Mouse (Mus musculus) heart, postnatal 0 days (tissue): ENCODE results near the gene Dennd2a. TPM values are rescaled to one million over a fixed set of nuclear protein-coding genes. Genes with fewer than 3 reads are reported as not detected.

Source experiments
- ATAC-seq: fragments of 200-750 bp; cut with Nextera tagmentation; 2 replicates; pipeline ENCODE4 v1.8.0; 2017; ENCODE audit warnings: low read depth, moderate number of reproducible peaks, moderate library complexity; ENCODE audit not compliant: insufficient read depth
- DNase-seq: peaks from one replicate; pipeline ENCODE4 v3.0.0-alpha.2; 2016; ENCODE audit warnings: low spot score
- H3K27ac ChIP-seq: fragments of 300-500 bp; sonication (generic); 2 replicates; pipeline ENCODE4 v1.5.1; 2014; ENCODE audit warnings: low read depth, mild to moderate bottlenecking
- H3K27me3 ChIP-seq: fragments of 300-500 bp; sonication (generic); 2 replicates; pipeline ENCODE4 v1.6.1; 2014; ENCODE audit warnings: low read length, mixed read lengths; ENCODE audit not compliant: control insufficient read depth, insufficient read depth
- H3K36me3 ChIP-seq: fragments of 300-500 bp; sonication (generic); replicated peaks from 2 replicates; pipeline ENCODE4 v1.6.1; 2014; ENCODE audit warnings: low read length, mixed read lengths; ENCODE audit not compliant: control insufficient read depth, insufficient read depth
- H3K4me1 ChIP-seq: fragments of 300-500 bp; sonication (generic); 2 replicates; pipeline ENCODE4 v1.6.1; 2014; ENCODE audit warnings: antibody characterized with exemption; ENCODE audit not compliant: control insufficient read depth, insufficient read depth
- H3K4me2 ChIP-seq: fragments of 300-500 bp; sonication (generic); 2 replicates; pipeline ENCODE4 v1.6.1; 2014; ENCODE audit warnings: low read depth, mild to moderate bottlenecking, low read length, moderate library complexity
- H3K4me3 ChIP-seq: fragments of 300-500 bp; sonication (generic); 2 replicates; pipeline ENCODE4 v1.5.1; 2014; ENCODE audit warnings: low read depth, low read length
- H3K9ac ChIP-seq: fragments of 300-500 bp; sonication (generic); replicated peaks from 2 replicates; pipeline ENCODE4 v1.6.1; 2014; ENCODE audit warnings: low read depth, low read length, mixed read lengths
- H3K9me3 ChIP-seq: fragments of 300-500 bp; sonication (generic); replicated peaks from 2 replicates; pipeline ENCODE4 v1.6.1; 2016; ENCODE audit warnings: low read length; ENCODE audit not compliant: control insufficient read depth
- CTCF ChIP-seq: IDR thresholded peaks from 2 replicates; pipeline ENCODE4 v1.5.1; 2016; ENCODE audit warnings: antibody characterized with exemption, control low read depth, low read depth
- EP300 ChIP-seq: IDR thresholded peaks from 2 replicates; pipeline ENCODE4 v1.6.1; 2016; ENCODE audit warnings: antibody characterized with exemption, low read depth
- WGBS: fragments of 180-500 bp; shearing (Covaris S2); extraction: QIAGEN DNeasy Blood & Tissue Kit; methylation state at CpG from one replicate; pipeline ENCODE4 v1.1.7; 2014; 5-methylcytosine and 5-hydroxymethylcytosine counted together
- polyA plus RNA-seq: library from polyadenylated mRNA; unstranded; fragments of >200 nt; fragmentation: Nextera tagmentation; extraction: Ambion mirVana; gene quantifications from 2 replicates; pipeline ENCODE4 v1.2.1, GENCODE M21; 2015
- total RNA-seq: library from RNA; depleted of rRNA; stranded (reverse); fragments of >200 nt; gene quantifications from 2 replicates; pipeline ENCODE4 v1.2.3, GENCODE M21; 2014; ENCODE audit warnings: low replicate concordance

Dennd2a gene
- total and polyA plus RNA-seq, 2 experiments from 2014 or later = 5.5 to 9.0 TPM

GRCm38 (mm10) chr6:39580558-39580957 lies 22.9 kb upstream of the Dennd2a start:
- ATAC-seq (no peak), DNase-seq (no peak)
- Histone ChIP-seq H3K27me3 (no peaks in the 10 kb centered on the region), H3K4me1 (no peaks in the 10 kb centered on the region), H3K4me2 (no peak overlapping the region), H3K27ac (no peak overlapping the region), H3K9ac (no peak overlapping the region), H3K9me3 (no peaks in the 10 kb centered on the region), H3K4me3 (no peak overlapping the region), H3K36me3 (peaks cover 72% of the 10 kb centered on the region)
- 73% methylated on average over 2 of the region's 2 CpGs for whole genome bisulfite sequencing
- TF ChIP-seq EP300 (no peak), CTCF (no peak)

GRCm38 (mm10) chr6:39579552-39579951 lies 21.9 kb upstream of the Dennd2a start:
- H3K4me3 ChIP-seq = no peak overlapping the region
- H3K27me3 ChIP-seq = no peaks in the 10 kb centered on the region
- WGBS = 87% methylated on average over 7 of the region's 7 CpGs
- DNase-seq = no peak
- H3K27ac ChIP-seq = no peak overlapping the region
- TF ChIP-seq CTCF = no peak
- TF ChIP-seq EP300 = no peak
- H3K9ac ChIP-seq = no peak overlapping the region
- no peak for ATAC-seq
- peaks cover 4% of the 10 kb centered on the region for H3K4me1 ChIP-seq
- no peak overlapping the region for H3K4me2 ChIP-seq
- no peaks in the 10 kb centered on the region for H3K9me3 ChIP-seq
- H3K36me3 ChIP-seq = peaks cover 66% of the 10 kb centered on the region

GRCm38 (mm10) chr6:39574951-39575350 lies 17.3 kb upstream of the Dennd2a start:
- peak overlapping the region; percentile 83; the same call in 1 of the 2 replicates for H3K9ac ChIP-seq
- ATAC-seq (no peak), DNase-seq (no peak)
- WGBS = 67% methylated on average over 7 of the region's 7 CpGs
- peak overlapping the region; percentile 96 for H3K27ac ChIP-seq
- peak overlapping the region; percentile 88 for H3K4me3 ChIP-seq
- TF ChIP-seq CTCF (no peak), EP300 (no peak)
- no peaks in the 10 kb centered on the region for H3K27me3 ChIP-seq
- peaks cover 11% of the 10 kb centered on the region for H3K4me1 ChIP-seq
- no peaks in the 10 kb centered on the region for H3K9me3 ChIP-seq
- peak overlapping the region; percentile 95 for H3K4me2 ChIP-seq
- H3K36me3 ChIP-seq = peaks cover 35% of the 10 kb centered on the region

GRCm38 (mm10) chr6:39574555-39574869 lies 16.8 kb upstream of the Dennd2a start:
- peak; percentile 51 for DNase-seq

GRCm38 (mm10) chr6:39573791-39574554 lies 16.3 kb upstream of the Dennd2a start, which contains the start of gene Adck2:
Adck2 (plus strand) TSS chr6:39573873.
- H3K4me3 ChIP-seq = peak within 1 kb of the TSS; percentile 88
- H3K27me3 ChIP-seq = no peaks in the 10 kb centered on the region
- DNase-seq = peak; percentile 85
- ATAC-seq = peak; percentile 94
- H3K4me1 ChIP-seq = peaks cover 11% of the 10 kb centered on the region
- peaks cover 28% of the 10 kb centered on the region for H3K36me3 ChIP-seq
- peak within 1 kb of the TSS; percentile 83 for H3K9ac ChIP-seq
- H3K27ac ChIP-seq = peak within 1 kb of the TSS; percentile 96
- H3K9me3 ChIP-seq = no peaks in the 10 kb centered on the region
- TF ChIP-seq CTCF = peak; percentile 52
- TF ChIP-seq EP300 = 0 out of 2 replicates have a peak, but pooled peaks have one; percentile 18
- 1% methylated on average over 49 of the region's 49 CpGs for WGBS
- peak within 1 kb of the TSS; percentile 95 for H3K4me2 ChIP-seq

More at GRCm38 (mm10) chr6:39574555-39574869, 16.8 kb upstream of the Dennd2a start:
- WGBS = 28% methylated on average over 10 of the region's 10 CpGs
- TF ChIP-seq CTCF (no peak), EP300 (no peak)
- Histone ChIP-seq H3K4me1 (peaks cover 11% of the 10 kb centered on the region), H3K27me3 (no peaks in the 10 kb centered on the region), H3K36me3 (peaks cover 30% of the 10 kb centered on the region), H3K9me3 (no peaks in the 10 kb centered on the region), H3K9ac (peak overlapping the region; percentile 83), H3K4me3 (peak overlapping the region; percentile 88), H3K4me2 (peak overlapping the region; percentile 95), H3K27ac (peak overlapping the region; percentile 96)
- peak; percentile 70 for ATAC-seq

- H3K4me3 ChIP-seq = no peak overlapping the region
- TF ChIP-seq CTCF (no peak), EP300 (no peak)
- H3K27ac ChIP-seq = no peak overlapping the region
- H3K27me3 ChIP-seq = no peaks in the 10 kb centered on the region
- no peaks in the 10 kb centered on the region for H3K36me3 ChIP-seq
- no peak overlapping the region for H3K9ac ChIP-seq
- H3K9me3 ChIP-seq = no peaks in the 10 kb centered on the region
- H3K4me2 ChIP-seq = no peak overlapping the region
- 50% methylated on average over 3 of the region's 3 CpGs for WGBS
- ATAC-seq (no peak), DNase-seq (no peak)
- H3K4me1 ChIP-seq = peaks cover 11% of the 10 kb centered on the region
Measured at GRCm38 (mm10) chr6:39570426-39570825, 12.8 kb upstream of the Dennd2a start.
